Comparison of ENCODE assay signal across 26 mouse cellular contexts in the genomic region with DNA sequence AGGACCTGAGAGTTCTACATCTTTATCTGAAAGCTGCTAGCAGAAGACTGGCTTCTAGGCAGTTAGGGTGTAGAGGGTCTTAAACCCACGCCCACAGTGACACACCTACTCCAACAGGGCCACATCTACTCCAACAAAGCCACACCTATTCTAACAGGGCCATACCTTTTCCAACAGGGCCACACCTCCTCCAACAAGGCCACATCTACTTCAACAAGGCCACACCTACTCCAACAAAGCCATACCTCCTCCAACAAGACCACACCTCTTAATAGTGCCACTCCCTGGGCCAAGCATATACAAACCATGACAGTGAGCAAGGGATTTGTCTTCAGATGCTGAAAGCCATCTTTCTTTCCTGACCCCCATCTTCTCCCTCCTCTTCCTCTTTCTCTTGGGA. TPM values are rescaled to one million over a fixed set of nuclear protein-coding genes. Genes with fewer than 3 reads are reported as not detected.
"Had no signal": no experiment of that assay in that cellular context is flagged by ENCODE, and none has a peak within 500 bp of the region (broad histone marks: within the 10 kb centered on the region; RNA-seq: fewer than 3 reads in every experiment).

No protein-coding gene starts in this region.

- H3K27ac ChIP-seq: heart, adult 2 months; hindbrain, embryonic 10.5 days; hindbrain, embryonic 12.5 days; hindbrain, embryonic 15.5 days; hindbrain, postnatal 0 days; kidney, embryonic 15.5 days; kidney, postnatal 0 days; limb, embryonic 13.5 days; limb, embryonic 15.5 days; liver, embryonic 12.5 days; liver, embryonic 14.5 days had no signal

- H3K4me1 ChIP-seq: heart, embryonic 12.5 days; kidney, embryonic 15.5 days; limb, embryonic 13.5 days; limb, embryonic 15.5 days; liver, embryonic 12.5 days had no signal

- H3K9ac ChIP-seq: heart, embryonic 12.5 days; hindbrain, embryonic 12.5 days; hindbrain, embryonic 15.5 days; kidney, embryonic 15.5 days; limb, embryonic 13.5 days; limb, embryonic 15.5 days; liver, embryonic 12.5 days; liver, embryonic 14.5 days had no signal

- H3K36me3 ChIP-seq: heart, embryonic 12.5 days; hindbrain, embryonic 10.5 days; hindbrain, embryonic 12.5 days; hindbrain, embryonic 15.5 days; kidney, embryonic 15.5 days; limb, embryonic 13.5 days; limb, embryonic 15.5 days; liver, embryonic 12.5 days had no signal

- H3K4me3 ChIP-seq: heart, adult 2 months; heart, embryonic 12.5 days; hindbrain, embryonic 10.5 days; hindbrain, embryonic 12.5 days; hindbrain, embryonic 15.5 days; kidney, embryonic 15.5 days; limb, embryonic 13.5 days; limb, embryonic 15.5 days; liver, embryonic 12.5 days had no signal

- H3K4me2 ChIP-seq: heart, embryonic 12.5 days; hindbrain, embryonic 12.5 days; hindbrain, embryonic 15.5 days; kidney, embryonic 15.5 days; limb, embryonic 13.5 days; limb, embryonic 15.5 days; liver, embryonic 12.5 days had no signal

- H3K9me3 ChIP-seq: heart, embryonic 12.5 days; hindbrain, embryonic 10.5 days; hindbrain, embryonic 12.5 days; hindbrain, embryonic 15.5 days; kidney, embryonic 15.5 days; limb, embryonic 13.5 days; limb, embryonic 15.5 days; liver, embryonic 12.5 days had no signal

- DNase-seq: gastrocnemius, postnatal 14 days; gastrocnemius, postnatal 36 days; heart, adult 11 months; heart, adult 2 months; heart, postnatal 10 days; heart, postnatal 4 days; kidney, adult 11 months; kidney, adult 2 months; kidney, adult 9 months; kidney, postnatal 14 days; kidney, postnatal 36 days; layer of hippocampus, adult 9-11 months; layer of hippocampus, postnatal 36 days; left cerebral cortex, postnatal 4 days had no signal

- ATAC-seq: hindbrain, postnatal 0 days; liver, embryonic 12.5 days had no signal

- H3K27me3 ChIP-seq: hindbrain, embryonic 12.5 days; hindbrain, embryonic 15.5 days; kidney, embryonic 15.5 days; liver, embryonic 12.5 days had no signal

RNA-seq across cellular contexts. Expression of gene Sez6l, which starts 14.7 kb away (rescaled TPM):
- polyA plus RNA-seq: liver, adult 2 months had no signal
